Mouse (Mus musculus) erythroblast, embryonic 14.5 days (primary cell): Measurements from ENCODE around the gene Xylt1.

Source experiments
- GATA1 ChIP-seq: IDR thresholded peaks from 2 replicates; pipeline ENCODE4 v1.6.1; 2012; ENCODE audit warnings: low read length, inconsistent platforms, mixed read lengths
- TAL1 ChIP-seq: IDR thresholded peaks from 3 replicates; pipeline ENCODE4 v1.6.1; 2012; ENCODE audit warnings: low read length, inconsistent platforms, mixed read lengths

DNA sequence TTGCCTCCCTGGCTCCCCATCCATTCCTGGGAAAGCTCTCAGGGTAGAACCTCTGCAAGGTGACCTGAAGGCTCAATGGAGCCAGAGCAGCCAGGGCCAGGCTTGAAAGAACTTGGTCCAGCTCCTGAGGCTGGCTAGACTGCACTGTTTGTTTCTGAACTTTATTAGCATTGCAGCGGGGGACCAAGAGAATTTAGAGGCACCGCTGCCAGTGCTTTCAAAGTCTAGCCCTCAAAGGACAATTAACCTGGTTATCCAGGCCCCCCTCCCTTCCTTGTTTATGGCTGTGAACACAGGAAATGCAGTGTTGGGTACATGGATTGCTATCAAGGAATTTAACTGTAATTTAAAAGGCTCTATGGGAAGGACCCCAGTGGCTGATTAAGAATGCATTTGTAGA is 177.4 kb downstream of the Xylt1 start:
- no peak for TF ChIP-seq GATA1
- TF ChIP-seq TAL1 = no peak
